Mouse (Mus musculus) liver, adult 2 months (tissue): ENCODE measurements around the gene Ano2. TPM values are rescaled to one million over a fixed set of nuclear protein-coding genes. Genes with fewer than 3 reads are reported as not detected.

Experiments
- DNase-seq: peaks from one replicate; pipeline ENCODE4 v3.0.0-alpha.2; 2011; ENCODE audit warnings: low read depth, low spot score; ENCODE audit errors: extremely low read depth
- H3K27ac ChIP-seq: fragments of 200-500 bp; replicated peaks from 2 replicates; pipeline ENCODE4 v1.5.1; 2012; ENCODE audit warnings: low read depth, mild to moderate bottlenecking, control low read depth, inconsistent platforms, low read length; ENCODE audit not compliant: insufficient read depth
- H3K27me3 ChIP-seq: fragments of 200-500 bp; 2 replicates; pipeline ENCODE4 v1.6.1; 2012; ENCODE audit warnings: mild to moderate bottlenecking, moderate library complexity, low read length, inconsistent platforms; ENCODE audit not compliant: control insufficient read depth, insufficient read depth
- H3K36me3 ChIP-seq: fragments of 200-500 bp; 2 replicates; pipeline ENCODE4 v1.6.1; 2012; ENCODE audit warnings: low read length, inconsistent platforms; ENCODE audit not compliant: control insufficient read depth, insufficient read depth
- H3K4me1 ChIP-seq: fragments of 200-500 bp; 2 replicates; pipeline ENCODE4 v1.6.1; 2011; ENCODE audit warnings: low read length; ENCODE audit not compliant: control insufficient read depth, insufficient read depth
- H3K4me3 ChIP-seq: fragments of 200-500 bp; 2 replicates; pipeline ENCODE4 v1.5.1; 2011; ENCODE audit warnings: low read depth, mild to moderate bottlenecking, control low read depth, low read length, moderate library complexity; ENCODE audit not compliant: insufficient read depth
- H3K79me2 ChIP-seq: fragments of 200-500 bp; 2 replicates; pipeline ENCODE4 v1.6.1; 2012; ENCODE audit warnings: inconsistent platforms, mild to moderate bottlenecking, low read length, moderate library complexity; ENCODE audit not compliant: control insufficient read depth, insufficient read depth
- H3K9ac ChIP-seq: fragments of 200-500 bp; 2 replicates; pipeline ENCODE4 v1.6.1; 2012; ENCODE audit warnings: low read depth, mild to moderate bottlenecking, control low read depth, inconsistent platforms, low read length
- CTCF ChIP-seq: fragments of 200-500 bp; IDR thresholded peaks from 2 replicates; pipeline ENCODE4 v1.5.1; 2011; ENCODE audit warnings: low read depth, low read length, control low read depth
- POLR2A ChIP-seq: fragments of 200-500 bp; IDR thresholded peaks from 2 replicates; pipeline ENCODE4 v1.6.1; 2011; ENCODE audit warnings: low read length, control low read depth; ENCODE audit not compliant: insufficient read depth; ENCODE audit errors: extremely low read depth
- WGBS: fragments of 180-500 bp; shearing (Covaris S2); methylation state at CpG from one replicate; pipeline ENCODE4 v1.1.7; 2018; 5-methylcytosine and 5-hydroxymethylcytosine counted together
- polyA plus RNA-seq: library from polyadenylated mRNA; depleted of rRNA; stranded (reverse); fragments of >200 nt; gene quantifications from 2 replicates; pipeline ENCODE4 v1.2.3, GENCODE M21; 2012
- total RNA-seq: library from RNA; depleted of rRNA; stranded (reverse); fragments of >200 nt; gene quantifications from 2 replicates; pipeline ENCODE4 v1.2.3, GENCODE M21; 2014

The Ano2 gene
- total and polyA plus RNA-seq, 2 experiments, result 0.09 TPM; not detected in 1

DNA sequence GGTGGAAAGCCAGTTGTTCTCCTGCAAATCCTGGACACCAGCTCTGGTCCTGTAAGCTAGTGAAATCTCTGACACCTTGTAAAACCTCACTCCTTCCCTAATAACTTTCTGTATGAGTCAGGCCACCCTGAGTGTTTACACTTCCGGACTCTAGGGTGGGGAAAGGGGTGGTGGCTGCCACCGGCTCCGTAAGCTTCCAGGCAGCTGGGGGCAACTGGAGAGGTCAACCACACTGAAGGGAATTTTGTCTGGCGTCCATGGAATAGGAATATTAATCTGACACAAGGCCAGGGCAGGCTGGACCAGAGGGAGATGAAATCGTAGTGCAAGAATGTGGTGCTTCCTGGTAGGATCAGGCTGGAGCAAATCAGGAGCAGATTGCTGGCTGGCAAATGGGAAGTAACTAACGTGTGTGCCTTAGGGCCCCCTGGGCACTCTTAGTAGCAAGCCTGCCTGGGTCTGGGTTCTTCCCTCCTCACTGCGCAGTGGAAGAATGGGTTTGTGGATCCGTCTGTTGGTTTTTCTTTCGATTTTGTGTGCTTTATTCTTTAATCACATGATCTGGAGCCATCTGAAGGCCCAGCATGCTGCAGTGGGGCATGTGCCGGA is 57.2 kb downstream of the Ano2 start:
- Histone ChIP-seq H3K4me3 (no peak overlapping the region), H3K4me1 (no peaks in the 10 kb centered on the region), H3K9ac (no peak overlapping the region), H3K27me3 (0 out of 2 replicates have a peak, but pooled peaks cover 2% of the 10 kb centered on the region), H3K79me2 (no peaks in the 10 kb centered on the region), H3K36me3 (no peaks in the 10 kb centered on the region), H3K27ac (no peak overlapping the region)
- no peak for DNase-seq
- TF ChIP-seq POLR2A (no peak), CTCF (no peak)
- 50% methylated on average over 10 of the region's 10 CpGs for WGBS

DNA sequence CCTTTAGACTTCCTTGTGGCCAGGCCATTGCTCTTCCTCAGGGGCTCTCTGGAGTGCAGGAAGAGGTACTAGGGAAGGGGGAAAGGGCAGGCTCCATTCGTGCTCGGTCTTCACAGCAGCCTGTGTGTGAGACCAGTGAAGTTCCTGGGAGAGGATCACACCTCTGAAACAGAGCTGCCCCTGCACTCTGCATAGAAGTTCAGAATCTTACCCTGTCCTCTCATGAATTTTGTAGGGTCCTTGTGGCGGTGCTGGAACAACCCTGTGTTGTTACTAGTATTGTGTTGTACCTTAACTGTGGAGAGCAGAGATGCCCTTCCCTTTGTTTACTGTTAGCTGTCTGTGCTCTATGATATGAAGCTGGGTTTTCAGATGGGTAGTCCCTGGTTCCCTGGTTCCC is 58.4 kb downstream of the Ano2 start:
- H3K4me3 ChIP-seq, result no peak overlapping the region
- WGBS, result 58% methylated on average over 3 of the region's 3 CpGs
- no peak for DNase-seq
- no peak overlapping the region for H3K27ac ChIP-seq
- no peaks in the 10 kb centered on the region for H3K79me2 ChIP-seq
- TF ChIP-seq CTCF (no peak), POLR2A (no peak)
- H3K36me3 ChIP-seq, result no peaks in the 10 kb centered on the region
- H3K27me3 ChIP-seq, result 0 out of 2 replicates have a peak, but pooled peaks cover 2% of the 10 kb centered on the region
- no peak overlapping the region for H3K9ac ChIP-seq
- no peaks in the 10 kb centered on the region for H3K4me1 ChIP-seq

DNA sequence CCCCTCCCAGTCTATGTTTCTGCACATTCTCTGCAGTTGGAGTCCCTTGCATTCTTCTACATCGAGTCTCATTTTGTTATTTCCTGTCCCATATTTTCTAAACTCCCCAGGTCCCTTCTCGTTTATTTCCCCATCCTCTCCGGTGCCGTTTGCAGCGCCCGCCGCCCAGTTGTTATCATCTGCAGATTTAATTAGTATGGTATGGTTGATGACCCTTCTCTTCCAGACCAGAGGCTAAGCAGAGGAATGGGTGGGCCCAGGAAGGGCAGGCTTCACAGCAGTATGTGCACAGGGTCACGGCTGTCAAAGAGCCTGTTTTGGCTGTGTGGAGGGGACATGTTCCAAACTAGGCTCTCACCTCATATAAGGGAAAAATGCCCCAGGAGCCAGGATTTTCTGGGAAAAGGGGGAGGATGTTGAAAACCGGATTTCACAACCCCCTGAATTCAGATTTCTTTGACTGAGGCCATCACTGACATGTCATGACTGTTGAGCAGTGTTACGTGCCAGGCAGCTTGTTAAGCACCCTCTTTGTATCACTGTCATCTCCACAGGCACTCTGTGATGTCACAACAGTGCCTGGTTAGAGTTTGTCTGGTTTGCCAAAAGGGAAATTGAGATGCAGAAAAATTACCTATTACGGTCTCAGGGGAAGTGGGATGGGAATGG is 72.8 kb downstream of the Ano2 start:
- WGBS, result 80% methylated on average over 11 of the region's 11 CpGs
- Histone ChIP-seq H3K79me2 (no peaks in the 10 kb centered on the region), H3K27me3 (no peaks in the 10 kb centered on the region), H3K27ac (no peak overlapping the region), H3K4me3 (no peak overlapping the region), H3K36me3 (no peaks in the 10 kb centered on the region), H3K9ac (no peak overlapping the region), H3K4me1 (no peaks in the 10 kb centered on the region)
- no peak for TF ChIP-seq CTCF
- no peak for TF ChIP-seq POLR2A
- DNase-seq, result no peak

DNA sequence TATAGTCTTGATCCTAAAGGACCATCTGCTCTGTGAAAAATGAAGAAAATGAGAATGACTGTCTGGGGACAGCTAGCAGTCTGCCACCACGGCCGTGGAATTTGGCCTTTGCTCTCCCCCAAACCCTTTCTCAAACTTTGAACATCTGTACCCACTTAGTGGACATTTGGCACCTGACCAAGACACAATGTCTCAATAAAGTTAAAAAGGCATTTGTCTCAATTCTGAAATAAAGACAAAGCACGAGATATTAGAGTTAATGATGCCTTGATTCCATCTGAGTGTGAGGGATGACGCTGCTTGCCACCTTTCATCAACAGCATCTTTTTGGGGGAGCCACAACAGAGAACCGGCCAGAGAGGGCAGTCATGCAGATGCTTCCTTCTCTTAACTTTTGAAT is 83.0 kb downstream of the Ano2 start:
- Histone ChIP-seq H3K36me3 (no peaks in the 10 kb centered on the region), H3K27ac (no peak overlapping the region), H3K4me1 (no peaks in the 10 kb centered on the region), H3K4me3 (no peak overlapping the region), H3K27me3 (no peaks in the 10 kb centered on the region), H3K9ac (no peak overlapping the region), H3K79me2 (no peaks in the 10 kb centered on the region)
- WGBS, result 52% methylated on average over 5 of the region's 5 CpGs
- no peak for DNase-seq
- TF ChIP-seq POLR2A (no peak), CTCF (no peak)

DNA sequence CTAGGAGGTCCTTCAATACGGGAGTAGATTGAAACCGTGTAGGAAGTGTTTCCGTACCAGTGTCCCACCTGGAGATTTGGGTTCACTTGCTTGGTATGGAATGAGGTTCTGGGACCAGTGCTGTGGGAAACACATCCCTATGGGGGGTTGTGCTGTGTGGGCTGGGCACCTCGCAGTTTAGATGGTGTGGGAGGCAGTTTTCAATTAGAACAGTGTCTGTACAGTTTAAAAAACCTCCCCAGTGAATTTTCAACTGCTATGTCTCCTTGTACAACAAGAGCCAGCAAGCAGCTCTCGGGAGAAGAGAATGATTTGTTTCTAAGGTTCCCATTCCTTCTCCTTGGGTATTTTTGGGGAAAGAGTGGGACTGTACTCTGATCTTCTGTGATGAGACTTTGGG is 86.1 kb downstream of the Ano2 start:
- TF ChIP-seq CTCF, result no peak
- no peak for TF ChIP-seq POLR2A
- Histone ChIP-seq H3K79me2 (no peaks in the 10 kb centered on the region), H3K27me3 (no peaks in the 10 kb centered on the region), H3K36me3 (no peaks in the 10 kb centered on the region), H3K4me1 (no peaks in the 10 kb centered on the region), H3K4me3 (no peak overlapping the region), H3K27ac (no peak overlapping the region), H3K9ac (no peak overlapping the region)
- 74% methylated on average over 5 of the region's 5 CpGs for WGBS
- DNase-seq, result no peak

DNA sequence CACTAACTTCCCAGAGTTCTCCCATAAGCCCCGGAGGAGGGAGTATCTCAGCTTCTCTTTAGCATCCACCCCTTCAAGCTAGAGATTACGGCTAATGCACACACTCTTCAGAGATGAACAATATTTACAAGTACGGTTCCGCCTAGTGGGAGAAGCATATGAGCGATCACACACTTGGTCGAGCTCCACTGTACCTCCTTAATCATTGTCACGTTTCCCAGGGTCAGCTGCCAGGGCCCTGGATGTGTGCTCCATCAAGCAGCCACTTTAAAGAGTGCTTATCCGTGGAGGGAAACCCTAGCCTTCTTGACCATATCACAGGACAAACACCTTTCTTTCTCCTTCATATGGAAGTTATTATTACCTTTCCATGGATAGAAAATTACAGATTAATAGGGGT is 112.7 kb downstream of the Ano2 start:
- 78% methylated on average over 8 of the region's 8 CpGs for WGBS
- TF ChIP-seq POLR2A (no peak), CTCF (no peak)
- Histone ChIP-seq H3K36me3 (no peaks in the 10 kb centered on the region), H3K27ac (no peak overlapping the region), H3K9ac (no peak overlapping the region), H3K4me3 (no peak overlapping the region), H3K79me2 (no peaks in the 10 kb centered on the region), H3K4me1 (no peaks in the 10 kb centered on the region), H3K27me3 (peaks cover 3% of the 10 kb centered on the region)
- DNase-seq, result no peak
